In the genomic region with DNA sequence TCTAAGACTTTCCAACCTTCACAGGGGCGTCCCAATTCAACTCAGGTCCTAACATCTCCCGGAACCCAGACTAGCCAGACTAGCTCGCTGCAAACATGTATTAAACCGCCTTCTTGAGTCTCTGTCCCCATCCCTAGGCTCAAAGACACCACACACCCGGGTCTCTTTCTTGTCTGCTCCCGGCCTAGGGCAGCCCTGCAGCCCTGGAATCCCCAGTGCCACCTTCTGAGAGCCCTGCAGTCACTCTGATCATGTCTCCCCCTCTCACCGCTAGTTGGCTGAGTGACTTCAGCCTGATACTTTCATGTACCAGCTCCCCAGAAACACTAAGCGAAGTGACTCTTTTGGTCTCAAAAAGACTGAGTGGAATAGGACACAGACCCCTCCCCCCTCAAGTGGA, we compare ENCODE assay signal across 9 mouse cellular contexts. TPM values are rescaled to one million over a fixed set of nuclear protein-coding genes. Genes with fewer than 3 reads are reported as not detected.
DNase-seq lines count a peak whose midpoint lies in the region; ATAC-seq and TF ChIP-seq lines count a peak whose summit lies in the region.
"Had no signal": no experiment of that assay in that cellular context is flagged by ENCODE, and none has a peak within 500 bp of the region (broad histone marks: within the 10 kb centered on the region; RNA-seq: fewer than 3 reads in every experiment).

No protein-coding gene starts in this region.

- peak overlapping the region; percentile 48 for H3K4me3 ChIP-seq in heart, postnatal 0 days (ENCODE audit: low read depth, low read length)
- peak overlapping the region; percentile 60 for H3K4me3 ChIP-seq in embryonic facial prominence, embryonic 10.5 days
- peak overlapping the region; percentile 61 for H3K4me3 ChIP-seq in hindbrain, embryonic 10.5 days
- H3K4me3 ChIP-seq in midbrain, embryonic 13.5 days (replicated peaks): peak overlapping the region; percentile 47

- peaks cover 95% of the 10 kb centered on the region for H3K27me3 ChIP-seq in heart, postnatal 0 days (ENCODE audit: control insufficient read depth, insufficient read depth, low read length)
- peaks cover 100% of the 10 kb centered on the region for H3K27me3 ChIP-seq in embryonic facial prominence, embryonic 10.5 days (replicated peaks; ENCODE audit: low read depth, poor library complexity, severe bottlenecking)
- peaks cover 99% of the 10 kb centered on the region for H3K27me3 ChIP-seq in hindbrain, embryonic 10.5 days (ENCODE audit: insufficient read depth, poor library complexity, severe bottlenecking)
- H3K27me3 ChIP-seq in midbrain, embryonic 13.5 days: peaks cover 78% of the 10 kb centered on the region

- H3K9ac ChIP-seq in heart, postnatal 0 days (replicated peaks; ENCODE audit: low read depth, low read length): peak overlapping the region; percentile 27; the same call in 1 of the 2 replicates
- H3K9ac ChIP-seq in midbrain, embryonic 13.5 days (replicated peaks): peak overlapping the region; percentile 71

- H3K9me3 ChIP-seq in heart, postnatal 0 days (replicated peaks; ENCODE audit: control insufficient read depth, low read length): no peaks in the 10 kb centered on the region
- H3K9me3 ChIP-seq in embryonic facial prominence, embryonic 10.5 days: no peaks in the 10 kb centered on the region
- no peaks in the 10 kb centered on the region for H3K9me3 ChIP-seq in hindbrain, embryonic 10.5 days
- no peaks in the 10 kb centered on the region for H3K9me3 ChIP-seq in midbrain, embryonic 13.5 days

- H3K27ac ChIP-seq in heart, postnatal 0 days (ENCODE audit: low read depth): no peak overlapping the region
- no peak overlapping the region for H3K27ac ChIP-seq in embryonic facial prominence, embryonic 10.5 days (replicated peaks)
- no peak overlapping the region; the same call in 1 of the 2 replicates for H3K27ac ChIP-seq in hindbrain, embryonic 10.5 days
- no peak overlapping the region for H3K27ac ChIP-seq in midbrain, embryonic 13.5 days

- H3K4me1 ChIP-seq in heart, postnatal 0 days (ENCODE audit: control insufficient read depth, insufficient read depth): no peaks in the 10 kb centered on the region
- peaks cover 30% of the 10 kb centered on the region for H3K4me1 ChIP-seq in embryonic facial prominence, embryonic 10.5 days
- peaks cover 24% of the 10 kb centered on the region for H3K4me1 ChIP-seq in hindbrain, embryonic 10.5 days (replicated peaks)
- H3K4me1 ChIP-seq in midbrain, embryonic 13.5 days (replicated peaks): peaks cover 16% of the 10 kb centered on the region

- no peak for TF ChIP-seq EP300 in heart, postnatal 0 days (IDR thresholded peaks at IDR 0.05; ENCODE audit: low read depth)

- no peak for TF ChIP-seq CTCF in heart, postnatal 0 days (IDR thresholded peaks at IDR 0.05; ENCODE audit: low read depth)

- DNase-seq in heart, postnatal 0 days (ENCODE audit: low spot score): no peak
- no peak for DNase-seq in heart, postnatal 4 days
- DNase-seq in embryonic facial prominence, embryonic 10.5 days (ENCODE audit: low spot score): no peak
- peak; percentile 18 for DNase-seq in hindbrain, embryonic 10.5 days (ENCODE audit: low spot score)
- no peak for DNase-seq in left cerebral cortex, adult 11 months (ENCODE audit: low spot score)
- no peak for DNase-seq in B cell, adult 2 months

- no peaks in the 10 kb centered on the region for H3K36me3 ChIP-seq in heart, postnatal 0 days (replicated peaks; ENCODE audit: control insufficient read depth, insufficient read depth, low read length)
- H3K36me3 ChIP-seq in embryonic facial prominence, embryonic 10.5 days (replicated peaks): no peaks in the 10 kb centered on the region
- no peaks in the 10 kb centered on the region for H3K36me3 ChIP-seq in hindbrain, embryonic 10.5 days
- H3K36me3 ChIP-seq in midbrain, embryonic 13.5 days: no peaks in the 10 kb centered on the region

- WGBS in heart, postnatal 0 days: 12% methylated on average over 8 of the region's 8 CpGs
- WGBS in embryonic facial prominence, embryonic 10.5 days: 6% methylated on average over 8 of the region's 8 CpGs
- 6% methylated on average over 8 of the region's 8 CpGs for WGBS in hindbrain, embryonic 10.5 days
- WGBS in midbrain, embryonic 13.5 days: 5% methylated on average over 8 of the region's 8 CpGs

- ATAC-seq in heart, postnatal 0 days (ENCODE audit: insufficient read depth, low read depth): no peak
- ATAC-seq in midbrain, embryonic 13.5 days: no peak
- ATAC-seq in inflammation-experienced regulatory T-cells, adult 6 months: no peak

- H3K4me2 ChIP-seq in heart, postnatal 0 days (ENCODE audit: low read depth, low read length): peak overlapping the region; percentile 75
- H3K4me2 ChIP-seq in midbrain, embryonic 13.5 days (replicated peaks): peak overlapping the region; percentile 87

RNA-seq across cellular contexts. Expression of gene Dusp15, which starts 7.9 kb away (rescaled TPM):
- total RNA-seq in heart, postnatal 0 days (2014; rRNA removed; ENCODE audit: low replicate concordance): 0.12 TPM in 1 of 2 replicates, not detected in the other
- not detected in 2 replicates for polyA plus RNA-seq in heart, postnatal 0 days (2015; fragmentation: Nextera tagmentation; extraction: Ambion mirVana)
- under 1 TPM; 0.10 to 0.41 TPM for total RNA-seq in heart, postnatal 4 days (2021)
- 0.34 and 0.95 TPM in 2 replicates for polyA plus RNA-seq in embryonic facial prominence, embryonic 10.5 days (2016; fragmentation: Nextera tagmentation; extraction: Ambion mirVana)
- 1.1 and 1.4 TPM in 2 replicates for polyA plus RNA-seq in hindbrain, embryonic 10.5 days (2016; fragmentation: Nextera tagmentation; extraction: Ambion mirVana)
- 3.5 and 6.3 TPM in 2 replicates for polyA plus RNA-seq in midbrain, embryonic 13.5 days (2015; fragmentation: Nextera tagmentation; extraction: Ambion mirVana)
- polyA plus RNA-seq in inflammation-experienced regulatory T-cells, adult 6 months (2017; shearing (Covaris generic)): not detected
- total RNA-seq: MEL had no signal

RNA-seq across cellular contexts. Expression of gene Foxs1, which starts 10.6 kb away (rescaled TPM):
- 4.5 and 8.6 TPM in 2 replicates for total RNA-seq in heart, postnatal 0 days (2014; rRNA removed; ENCODE audit: low replicate concordance)
- polyA plus RNA-seq in heart, postnatal 0 days (2015; fragmentation: Nextera tagmentation; extraction: Ambion mirVana): 8.2 and 8.4 TPM in 2 replicates
- total RNA-seq in heart, postnatal 4 days (2021): 10 to 100 TPM in 1 of 2 experiments, 1 to 10 TPM in 1; 8.1 to 10.6 TPM
- polyA plus RNA-seq in embryonic facial prominence, embryonic 10.5 days (2016; fragmentation: Nextera tagmentation; extraction: Ambion mirVana): 0.45 and 0.72 TPM in 2 replicates
- polyA plus RNA-seq in hindbrain, embryonic 10.5 days (2016; fragmentation: Nextera tagmentation; extraction: Ambion mirVana): 0.56 and 1.0 TPM in 2 replicates
- polyA plus RNA-seq in midbrain, embryonic 13.5 days (2015; fragmentation: Nextera tagmentation; extraction: Ambion mirVana): 3.4 and 3.6 TPM in 2 replicates
- not detected for polyA plus RNA-seq in inflammation-experienced regulatory T-cells, adult 6 months (2017; shearing (Covaris generic))
- total RNA-seq: MEL had no signal

RNA-seq across cellular contexts. Expression of gene Ttll9, which starts 18.7 kb away (rescaled TPM):
- total RNA-seq in heart, postnatal 0 days (2014; rRNA removed; ENCODE audit: low replicate concordance): 0.89 TPM in 1 of 2 replicates, not detected in the other
- polyA plus RNA-seq in heart, postnatal 0 days (2015; fragmentation: Nextera tagmentation; extraction: Ambion mirVana): 0.05 and 0.14 TPM in 2 replicates
- total RNA-seq in heart, postnatal 4 days (2021): not detected
- 1.3 and 1.8 TPM in 2 replicates for polyA plus RNA-seq in embryonic facial prominence, embryonic 10.5 days (2016; fragmentation: Nextera tagmentation; extraction: Ambion mirVana)
- 1.6 and 1.9 TPM in 2 replicates for polyA plus RNA-seq in hindbrain, embryonic 10.5 days (2016; fragmentation: Nextera tagmentation; extraction: Ambion mirVana)
- 3.4 and 3.9 TPM in 2 replicates for polyA plus RNA-seq in midbrain, embryonic 13.5 days (2015; fragmentation: Nextera tagmentation; extraction: Ambion mirVana)
- 1 to 10 TPM in 2 of 3 experiments, under 1 TPM in 1; 0.92 to 1.6 (median 1.0) TPM for polyA plus RNA-seq in inflammation-experienced regulatory T-cells, adult 6 months (2017; shearing (Covaris generic))

RNA-seq across cellular contexts. Expression of gene Mylk2, which starts 32.4 kb away (rescaled TPM):
- not detected in 2 replicates for total RNA-seq in heart, postnatal 0 days (2014; rRNA removed; ENCODE audit: low replicate concordance)
- 0.15 and 0.16 TPM in 2 replicates for polyA plus RNA-seq in heart, postnatal 0 days (2015; fragmentation: Nextera tagmentation; extraction: Ambion mirVana)
- total RNA-seq in heart, postnatal 4 days (2021): under 1 TPM; 0.26 to 0.38 TPM
- 0.05 TPM in 1 of 2 replicates, not detected in the other for polyA plus RNA-seq in embryonic facial prominence, embryonic 10.5 days (2016; fragmentation: Nextera tagmentation; extraction: Ambion mirVana)
- 0.05 and 0.14 TPM in 2 replicates for polyA plus RNA-seq in hindbrain, embryonic 10.5 days (2016; fragmentation: Nextera tagmentation; extraction: Ambion mirVana)
- polyA plus RNA-seq in midbrain, embryonic 13.5 days (2015; fragmentation: Nextera tagmentation; extraction: Ambion mirVana): 0.06 and 0.07 TPM in 2 replicates
- not detected for polyA plus RNA-seq in inflammation-experienced regulatory T-cells, adult 6 months (2017; shearing (Covaris generic))
- total RNA-seq: MEL had no signal
